Mouse (Mus musculus): ENCODE measurements around the gene Bco1. TPM values are rescaled to one million over a fixed set of nuclear protein-coding genes. Genes with fewer than 3 reads are reported as not detected.

Bco1 gene
- not detected for polyA plus RNA-seq (2017; shearing (Covaris generic))

- ATAC-seq = no peak
Observed at GRCm38 (mm10) chr8:117095647-117096046, at the start of gene Bco1. TSS of gene Bco1 (plus strand) at chr8:117095854.

GRCm38 (mm10) chr8:117049444-117049843 is 46.2 kb upstream of the Bco1 start:
- ATAC-seq = no peak

- no peak for ATAC-seq
Observed at GRCm38 (mm10) chr8:117050763-117051162, 44.9 kb upstream of the Bco1 start.

- ATAC-seq = no peak
Observed at GRCm38 (mm10) chr8:117051316-117051715, 44.3 kb upstream of the Bco1 start.

- ATAC-seq = no peak
Observed at GRCm38 (mm10) chr8:117053135-117054079, 42.2 kb upstream of the Bco1 start.

GRCm38 (mm10) chr8:117054146-117054545 is 41.5 kb upstream of the Bco1 start:
- no peak for ATAC-seq

GRCm38 (mm10) chr8:117055097-117055496 is 40.6 kb upstream of the Bco1 start:
- no peak for ATAC-seq

GRCm38 (mm10) chr8:117059021-117059420 is 36.6 kb upstream of the Bco1 start:
- no peak for ATAC-seq

- no peak for ATAC-seq
Observed at GRCm38 (mm10) chr8:117060306-117060705, 35.3 kb upstream of the Bco1 start.

GRCm38 (mm10) chr8:117061180-117061880 is 34.3 kb upstream of the Bco1 start:
- no peak for ATAC-seq

GRCm38 (mm10) chr8:117066955-117067354 is 28.7 kb upstream of the Bco1 start:
- ATAC-seq = no peak

GRCm38 (mm10) chr8:117067396-117067795 is 28.3 kb upstream of the Bco1 start:
- no peak for ATAC-seq

- no peak for ATAC-seq
Observed at GRCm38 (mm10) chr8:117068294-117068693, 27.4 kb upstream of the Bco1 start.

GRCm38 (mm10) chr8:117069708-117070107 is 25.9 kb upstream of the Bco1 start:
- ATAC-seq = no peak

- ATAC-seq = no peak
Observed at GRCm38 (mm10) chr8:117074350-117075182, 21.1 kb upstream of the Bco1 start.

GRCm38 (mm10) chr8:117078367-117078926 is 17.2 kb upstream of the Bco1 start:
- ATAC-seq = no peak

GRCm38 (mm10) chr8:117079652-117080051 is 16.0 kb upstream of the Bco1 start:
- no peak for ATAC-seq

GRCm38 (mm10) chr8:117082399-117082872 is 13.2 kb upstream of the Bco1 start, which contains the start of gene Pkd1l2:
TSS of gene Pkd1l2 (minus strand) at chr8:117082449.
- ATAC-seq = no peak

GRCm38 (mm10) chr8:117082947-117083559 is 12.6 kb upstream of the Bco1 start:
- no peak for ATAC-seq

GRCm38 (mm10) chr8:117085521-117085920 is 10.1 kb upstream of the Bco1 start:
- no peak for ATAC-seq

GRCm38 (mm10) chr8:117087036-117087435 is 8.6 kb upstream of the Bco1 start:
- no peak for ATAC-seq

GRCm38 (mm10) chr8:117089802-117090201 is 5.9 kb upstream of the Bco1 start:
- no peak for ATAC-seq
